Mouse (Mus musculus) stomach, postnatal 0 days (tissue): ENCODE data around the gene Msi2.

Source experiments
- CTCF ChIP-seq: IDR thresholded peaks from 2 replicates; pipeline ENCODE4 v1.5.1; 2016; ENCODE audit warnings: antibody characterized with exemption, low read depth, mild to moderate bottlenecking, moderate library complexity
- EP300 ChIP-seq: optimal IDR thresholded peaks from 2 replicates; pipeline ENCODE3; 2016; ENCODE audit warnings: antibody characterized with exemption

GRCm38 (mm10) chr11:88720261-88721143, 2.2 kb upstream of the Msi2 start:
- no peak for TF ChIP-seq EP300
- no peak for TF ChIP-seq CTCF
